Mouse (Mus musculus): Measurements from ENCODE around the gene 1700017D01Rik.

1700017D01Rik gene

DNA sequence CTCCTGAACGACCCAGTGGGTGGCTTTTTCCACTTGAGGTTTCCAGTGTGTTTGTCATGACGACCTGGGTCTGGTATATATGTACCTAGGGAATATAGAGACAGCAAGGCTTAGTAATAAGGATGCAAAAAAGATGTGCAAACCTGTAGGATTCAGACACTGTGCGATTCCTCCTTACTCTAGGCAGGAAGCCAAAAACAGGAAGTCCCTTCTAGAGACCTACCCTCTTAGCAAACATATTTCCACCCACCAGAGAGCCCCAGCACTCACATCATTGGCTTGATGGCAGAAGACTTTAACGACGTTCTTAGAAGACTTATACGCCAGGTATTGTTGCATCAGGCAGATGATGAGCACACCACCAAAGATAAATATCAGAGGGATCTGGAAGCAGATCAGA is 82.7 kb downstream of the 1700017D01Rik start:
- DNase-seq (ENCODE audit: low spot score in 2 of 2) = no peak

Measured in right cerebral cortex, postnatal 10 days (tissue).